In the genomic region with DNA sequence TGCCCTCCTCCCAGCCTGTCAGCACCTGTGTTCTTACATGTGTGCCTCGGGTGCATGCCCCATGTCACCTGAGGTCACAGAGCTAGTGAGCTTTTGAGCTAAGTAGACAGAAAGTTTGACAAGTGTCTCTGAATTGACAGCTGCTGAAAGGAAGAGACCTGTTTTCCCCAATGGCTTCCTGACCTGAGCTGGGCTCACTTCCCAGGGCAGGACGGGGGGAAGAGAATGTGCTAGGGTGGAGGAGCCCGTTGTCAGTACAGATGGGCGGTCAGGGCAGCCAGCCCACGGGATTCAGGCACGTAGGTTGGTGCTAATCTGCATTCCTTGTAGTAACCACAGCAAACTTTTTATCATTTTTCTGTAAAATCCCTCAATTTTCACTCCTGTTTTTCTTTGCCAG, we compare ENCODE assay signal across 13 mouse cellular contexts.
"Had no signal": no experiment of that assay in that cellular context is flagged by ENCODE, and none has a peak within 500 bp of the region (broad histone marks: within the 10 kb centered on the region; RNA-seq: fewer than 3 reads in every experiment).

No protein-coding gene starts in this region.

- H3K9ac ChIP-seq: limb, embryonic 15.5 days; liver, embryonic 12.5 days; lung, embryonic 14.5 days; neural tube, embryonic 12.5 days had no signal

- ATAC-seq: liver, embryonic 12.5 days had no signal

- H3K9me3 ChIP-seq: limb, embryonic 15.5 days; liver, embryonic 12.5 days; midbrain, embryonic 10.5 days; neural tube, embryonic 12.5 days had no signal

- H3K4me2 ChIP-seq: limb, embryonic 15.5 days; liver, embryonic 12.5 days; lung, embryonic 14.5 days; neural tube, embryonic 12.5 days had no signal

- H3K4me3 ChIP-seq: left cerebral cortex, adult 2 months; limb, embryonic 15.5 days; liver, embryonic 12.5 days; midbrain, embryonic 10.5 days; neural tube, embryonic 12.5 days had no signal

- H3K4me1 ChIP-seq: limb, embryonic 15.5 days; midbrain, embryonic 10.5 days; neural tube, embryonic 12.5 days had no signal

- H3K27ac ChIP-seq: left cerebral cortex, adult 2 months; limb, embryonic 15.5 days; liver, embryonic 12.5 days; midbrain, embryonic 10.5 days; neural tube, embryonic 12.5 days had no signal

- DNase-seq: kidney, postnatal 25 days; lung, embryonic 14.5 days; lung, postnatal 10 days; lung, postnatal 4 days; midbrain, embryonic 14.5 days; spleen, adult 18-20 months; thymus, adult 2 months; thymus, postnatal 25 days had no signal

- H3K27me3 ChIP-seq: limb, embryonic 15.5 days; liver, embryonic 12.5 days; neural tube, embryonic 12.5 days had no signal
